Mouse (Mus musculus): Measurements from ENCODE around the gene Gm49403. TPM values are rescaled to one million over a fixed set of nuclear protein-coding genes. Genes with fewer than 3 reads are reported as not detected.
A peak's percentile ranks its signal among the peaks of the same experiment; 100 is the strongest.
"Not testable (repeated sequence)": the region's sequence is repeated elsewhere in the genome, so short reads cannot be mapped to it uniquely, and the experiment has no call there.

Gene Gm49403
- not detected for total RNA-seq (2021)
- long read RNA-seq, experiment 1 = 0 reads
- long read RNA-seq, experiment 2 = 0 reads

- DNase-seq = no peak
Measured at GRCm38 (mm10) chr19:8883616-8884015, at the start of gene Gm49403, which contains the start of gene Lbhd1. Gene Gm49403 (plus strand): TSS chr19:8883930. Gene Lbhd1 (plus strand): TSS chr19:8883732.

GRCm38 (mm10) chr19:8836327-8836726, 47.4 kb upstream of the Gm49403 start:
- DNase-seq = not testable (repeated sequence)

GRCm38 (mm10) chr19:8837251-8837791, 46.4 kb upstream of the Gm49403 start, which contains the start of gene Bscl2:
Gene Bscl2 (plus strand): TSS chr19:8837467.
- DNase-seq = peak; percentile 85 to 91

GRCm38 (mm10) chr19:8838041-8838730, 45.5 kb upstream of the Gm49403 start:
- DNase-seq = peak; percentile 39 to 58

- no peak for DNase-seq
Measured at GRCm38 (mm10) chr19:8839103-8839907, 44.4 kb upstream of the Gm49403 start, which contains the start of gene Gng3. Gene Gng3 (minus strand): TSS chr19:8839194.

- DNase-seq = peak; percentile 83 to 86
Measured at GRCm38 (mm10) chr19:8839908-8840791, 43.6 kb upstream of the Gm49403 start.

GRCm38 (mm10) chr19:8841012-8841411, 42.7 kb upstream of the Gm49403 start:
- no peak for DNase-seq

- peak; percentile 43 to 45 for DNase-seq
Measured at GRCm38 (mm10) chr19:8842961-8843360, 40.8 kb upstream of the Gm49403 start.

GRCm38 (mm10) chr19:8844371-8845129, 39.2 kb upstream of the Gm49403 start:
- DNase-seq = peak; percentile 69 to 94

- no peak for DNase-seq
Measured at GRCm38 (mm10) chr19:8848356-8848755, 35.4 kb upstream of the Gm49403 start.

- peak; percentile 47 to 72 for DNase-seq
Measured at GRCm38 (mm10) chr19:8850402-8850901, 33.3 kb upstream of the Gm49403 start, which contains the start of gene Lrrn4cl. Gene Lrrn4cl (plus strand): TSS chr19:8850768.

- peak in 1 of 2 experiments; percentile 24 for DNase-seq
Measured at GRCm38 (mm10) chr19:8851639-8852038, 32.1 kb upstream of the Gm49403 start.

- DNase-seq = peak; percentile 53 to 59
Measured at GRCm38 (mm10) chr19:8852236-8852928, 31.3 kb upstream of the Gm49403 start.

GRCm38 (mm10) chr19:8853117-8853516, 30.6 kb upstream of the Gm49403 start:
- no peak for DNase-seq

- DNase-seq = peak; percentile 49 to 66
Measured at GRCm38 (mm10) chr19:8857689-8858088, 26.0 kb upstream of the Gm49403 start.

- DNase-seq = peak in 1 of 2 experiments; percentile 49
Measured at GRCm38 (mm10) chr19:8859018-8859417, 24.7 kb upstream of the Gm49403 start.

- no peak for DNase-seq
Measured at GRCm38 (mm10) chr19:8864265-8864664, 19.5 kb upstream of the Gm49403 start.

- DNase-seq = not testable (repeated sequence)
Measured at GRCm38 (mm10) chr19:8870381-8870780, 13.3 kb upstream of the Gm49403 start.

- DNase-seq = no peak
Measured at GRCm38 (mm10) chr19:8870838-8871237, 12.9 kb upstream of the Gm49403 start.

Measured in heart, adult 18-20 months (tissue).